Mouse (Mus musculus): ENCODE data around the gene Pm20d1. TPM values are rescaled to one million over a fixed set of nuclear protein-coding genes. Genes with fewer than 3 reads are reported as not detected.

The Pm20d1 gene
- total and polyA plus RNA-seq, 3 experiments = not detected

DNA sequence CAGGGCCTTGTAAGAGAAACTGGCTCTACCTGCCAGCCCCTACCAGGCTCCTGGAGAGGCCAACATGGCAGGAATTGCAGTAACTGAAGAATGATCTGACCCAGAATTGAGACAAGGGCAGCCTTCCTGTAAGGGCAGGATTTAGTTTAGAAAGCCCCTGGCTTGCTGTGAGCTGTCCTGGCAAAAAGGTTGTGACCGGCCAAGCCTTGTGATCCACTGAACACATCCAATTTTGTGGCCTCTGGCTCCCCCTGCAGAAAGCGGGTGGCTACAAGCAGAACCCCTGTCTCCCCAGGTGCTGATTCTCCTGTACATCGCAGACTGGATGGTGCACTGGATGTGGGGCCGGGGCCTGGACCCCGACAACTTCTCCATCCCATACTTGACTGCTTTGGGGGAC, 49.1 kb downstream of the Pm20d1 start:
- Histone ChIP-seq H3K4me3 (ENCODE audit: control insufficient read depth in 1 of 2, insufficient read depth in 1 of 2, low read depth in 2 of 2, low read length in 2 of 2) (no peak overlapping the region), H3K9ac (ENCODE audit: control insufficient read depth, low read depth, low read length, poor library complexity, severe bottlenecking) (no peak overlapping the region), H3K9me3 (replicated peaks; ENCODE audit: insufficient read depth, low read length) (no peaks in the 10 kb centered on the region), H3K36me3 (ENCODE audit: control insufficient read depth in 1 of 2, insufficient read depth in 2 of 2, low read length in 2 of 2) (peaks cover 0 to 1% of the 10 kb centered on the region in 2 experiments; a peak in 1 of 4 replicates), H3K4me1 (ENCODE audit: control insufficient read depth in 1 of 2, insufficient read depth in 2 of 2, low read length in 2 of 2) (no peaks in the 10 kb centered on the region), H3K27me3 (ENCODE audit: control insufficient read depth in 1 of 2, insufficient read depth in 2 of 2, low read length in 2 of 2) (no peaks in the 10 kb centered on the region), H3K79me2 (ENCODE audit: control insufficient read depth, insufficient read depth, low read length, poor library complexity) (no peaks in the 10 kb centered on the region), H3K27ac (ENCODE audit: control insufficient read depth, low read depth, low read length) (no peak overlapping the region)
- no peak for DNase-seq (ENCODE audit: low read depth, low spot score)
- TF ChIP-seq TCF12 (IDR thresholded peaks at IDR 0.05; ENCODE audit: low read depth, low read length) (no peak), CTCF (IDR thresholded peaks at IDR 0.05 in 2 of 3, conservative IDR thresholded peaks at IDR 0.05 in 1 of 3; ENCODE audit: control insufficient read depth in 1 of 3, insufficient read depth in 1 of 3, low read depth in 2 of 3, low read length in 3 of 3, poor library complexity in 1 of 3, severe bottlenecking in 1 of 3) (peak; percentile 20 to 53 (median 45); a peak in 5 of 6 replicates), SMC3 (IDR thresholded peaks at IDR 0.05; ENCODE audit: low read depth, low read length) (peak; percentile 14; the same call in 1 of the 2 replicates), RAD21 (IDR thresholded peaks at IDR 0.05; ENCODE audit: low read depth, low read length) (peak; percentile 41)

DNA sequence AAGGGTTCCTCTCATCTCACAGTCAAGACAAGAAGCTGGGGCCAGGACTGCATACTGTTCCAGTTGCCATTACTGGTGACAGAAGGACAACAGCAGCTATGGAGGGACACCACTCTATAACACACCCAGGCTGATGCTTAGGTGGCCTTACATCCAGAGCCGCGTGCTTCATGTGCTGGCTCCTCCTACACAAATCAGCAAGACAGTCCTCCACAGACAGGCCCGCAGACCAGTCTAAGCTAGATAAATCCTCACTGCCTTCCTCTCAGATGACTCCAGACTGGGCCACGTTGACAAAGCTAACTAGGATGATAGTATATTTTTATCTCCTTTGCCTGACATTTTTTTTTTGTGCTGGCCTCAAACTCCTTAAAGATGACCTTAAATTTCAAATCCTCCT, 64.6 kb downstream of the Pm20d1 start:
- Histone ChIP-seq H3K27ac (ENCODE audit: control insufficient read depth, low read depth, low read length) (no peak overlapping the region), H3K79me2 (ENCODE audit: control insufficient read depth, insufficient read depth, low read length, poor library complexity) (no peaks in the 10 kb centered on the region), H3K27me3 (ENCODE audit: control insufficient read depth in 1 of 2, insufficient read depth in 2 of 2, low read length in 2 of 2) (peaks cover 0 to 3% of the 10 kb centered on the region in 2 experiments; a peak in 3 of 4 replicates), H3K4me1 (ENCODE audit: control insufficient read depth in 1 of 2, insufficient read depth in 2 of 2, low read length in 2 of 2) (peaks cover 0 to 4% of the 10 kb centered on the region in 2 experiments; a peak in 1 of 4 replicates), H3K36me3 (ENCODE audit: control insufficient read depth in 1 of 2, insufficient read depth in 2 of 2, low read length in 2 of 2) (peaks cover 0 to 4% of the 10 kb centered on the region in 2 experiments; a peak in 2 of 4 replicates), H3K9me3 (replicated peaks; ENCODE audit: insufficient read depth, low read length) (no peaks in the 10 kb centered on the region), H3K4me3 (ENCODE audit: control insufficient read depth in 1 of 2, insufficient read depth in 1 of 2, low read depth in 2 of 2, low read length in 2 of 2) (no peak overlapping the region), H3K9ac (ENCODE audit: control insufficient read depth, low read depth, low read length, poor library complexity, severe bottlenecking) (no peak overlapping the region)
- peak; percentile 21 for DNase-seq (ENCODE audit: low read depth, low spot score)
- TF ChIP-seq HCFC1 (IDR thresholded peaks at IDR 0.05; ENCODE audit: low read depth, low read length) = no peak
- TF ChIP-seq UBTF (IDR thresholded peaks at IDR 0.05; ENCODE audit: borderline replicate concordance, insufficient read depth, low read depth, low read length) = no peak
- TF ChIP-seq NELFE (IDR thresholded peaks at IDR 0.05; ENCODE audit: low read depth, low read length) = no peak
- TF ChIP-seq SIN3A (IDR thresholded peaks at IDR 0.05; ENCODE audit: low read length) = no peak
- TF ChIP-seq TCF12 (IDR thresholded peaks at IDR 0.05; ENCODE audit: low read depth, low read length) = no peak
- TF ChIP-seq MAX (IDR thresholded peaks at IDR 0.05; ENCODE audit: low read length) = no peak
- no peak for TF ChIP-seq GABPA (IDR thresholded peaks at IDR 0.05; ENCODE audit: low read depth, low read length)
- TF ChIP-seq GATA1 (IDR thresholded peaks at IDR 0.05; ENCODE audit: low read depth, low read length) = no peak
- no peak for TF ChIP-seq MAZ (IDR thresholded peaks at IDR 0.05; ENCODE audit: low read depth, low read length)
- TF ChIP-seq ZC3H11A (IDR thresholded peaks at IDR 0.05; ENCODE audit: low read depth, low read length) = no peak
- no peak for TF ChIP-seq MYB (IDR thresholded peaks at IDR 0.05; ENCODE audit: low read depth, low read length)
- no peak for TF ChIP-seq USF1 (IDR thresholded peaks at IDR 0.05; ENCODE audit: low read depth, low read length)
- TF ChIP-seq ELF1 (IDR thresholded peaks at IDR 0.05; ENCODE audit: low read depth, low read length) = no peak
- TF ChIP-seq ZNF384 (IDR thresholded peaks at IDR 0.05; ENCODE audit: low read depth, low read length) = no peak
- no peak for TF ChIP-seq JUND (IDR thresholded peaks at IDR 0.05; ENCODE audit: low read depth, low read length)
- TF ChIP-seq TBP (IDR thresholded peaks at IDR 0.05; ENCODE audit: low read depth, low read length) = no peak
- no peak for TF ChIP-seq RAD21 (IDR thresholded peaks at IDR 0.05; ENCODE audit: low read depth, low read length)

Data from MEL (cell line).